Mouse (Mus musculus): ENCODE data around the gene Cnga2. TPM values are rescaled to one million over a fixed set of nuclear protein-coding genes. Genes with fewer than 3 reads are reported as not detected.

Cnga2 gene
- polyA plus RNA-seq (2014; fragmentation: Illumina TruSeq; extraction: RNeasy Lipid Tissue Mini Kit (QIAGEN cat#74804); ENCODE audit: insufficient read depth, low read depth, low replicate concordance): 0.90 TPM

DNA sequence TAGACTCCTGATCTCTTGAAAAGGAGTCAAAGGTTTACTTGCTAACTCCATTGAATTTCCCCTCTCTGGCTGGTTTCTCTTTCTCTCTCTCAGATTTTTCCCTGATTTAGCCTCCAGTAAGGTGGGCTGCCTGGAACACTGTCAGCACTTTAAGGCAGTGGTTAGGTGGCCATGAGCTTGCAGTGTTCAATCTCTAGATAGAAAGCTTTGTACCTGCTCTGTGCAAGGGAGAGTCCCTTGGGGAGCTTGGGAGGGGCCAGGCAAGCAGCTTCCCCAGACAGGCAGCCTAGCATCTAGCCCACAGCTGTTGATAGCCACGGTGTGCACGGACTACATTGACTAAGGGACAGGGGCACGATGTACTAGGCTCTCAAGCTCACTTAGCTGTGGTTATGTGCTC, at the start of gene Cnga2:
TSS of gene Cnga2 (plus strand) at position 301 of the 400 bp plus-strand sequence.

DNA sequence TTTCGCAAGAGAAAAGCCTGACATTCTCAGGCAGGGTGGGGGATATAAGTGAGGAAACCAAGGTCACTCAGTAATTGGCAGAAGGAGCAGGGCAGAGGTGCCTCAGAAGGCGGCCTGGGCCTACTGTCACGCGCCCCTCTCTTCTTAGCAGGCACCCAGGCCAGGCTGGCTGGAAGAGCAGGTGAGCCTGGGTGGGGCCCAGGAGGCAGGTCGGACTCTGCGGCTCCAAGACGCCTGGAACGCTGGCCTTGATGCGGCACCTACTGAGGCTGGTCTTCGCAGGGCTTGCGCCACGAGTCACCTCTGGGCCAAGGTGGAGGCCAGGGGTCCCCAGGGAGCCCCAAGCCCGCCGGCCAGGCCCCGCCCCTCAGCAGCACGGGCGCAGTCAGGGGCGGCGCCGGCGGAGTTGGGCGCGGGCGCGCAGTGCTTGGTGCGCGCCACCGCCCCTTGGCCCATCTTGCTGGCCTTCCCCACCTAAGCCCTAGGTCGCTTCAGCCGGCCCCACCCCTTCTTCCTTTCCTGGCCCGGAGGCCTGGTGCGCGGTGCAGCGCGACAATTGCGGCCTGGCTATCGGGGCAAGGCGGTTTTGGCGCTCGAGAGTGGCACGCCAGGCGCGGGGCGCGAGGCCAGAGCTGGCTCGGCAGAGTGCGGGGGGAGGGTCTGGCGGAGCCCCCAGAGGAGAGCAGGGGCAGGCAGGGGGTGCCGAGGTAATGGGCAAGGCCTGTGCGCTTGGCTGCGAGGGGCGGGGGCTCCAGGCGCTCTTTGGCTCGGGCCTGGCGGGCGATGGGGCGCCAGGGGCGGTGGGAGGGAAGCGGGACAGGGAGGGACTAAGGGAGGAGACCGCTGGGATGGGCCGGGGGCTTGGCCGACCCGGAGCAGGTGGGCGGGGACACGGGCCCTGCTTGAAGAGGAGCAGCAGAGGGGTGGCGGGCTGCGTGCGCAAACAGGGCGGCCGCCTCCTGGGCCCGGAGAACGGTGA, 29.3 kb upstream of the Cnga2 start, which contains the start of gene Prrg3:
TSS of gene Prrg3 (plus strand) at position 552 of the 979 bp plus-strand sequence.

GRCm38 (mm10) chrX:71972686-71973085, 19.0 kb upstream of the Cnga2 start, which contains the start of gene Fate1:
TSS of gene Fate1 (plus strand) at chrX:71972986.

Other genes with a start within 250 kb of the Cnga2 start
- gene Vma21, start 175.9 kb upstream of the Cnga2 start, polyA plus RNA-seq (2014; fragmentation: Illumina TruSeq; extraction: RNeasy Lipid Tissue Mini Kit (QIAGEN cat#74804); ENCODE audit: insufficient read depth, low read depth, low replicate concordance): 14.2 TPM
- gene Gm1141, start 70.8 kb upstream of the Cnga2 start, polyA plus RNA-seq (2014; fragmentation: Illumina TruSeq; extraction: RNeasy Lipid Tissue Mini Kit (QIAGEN cat#74804); ENCODE audit: insufficient read depth, low read depth, low replicate concordance): not detected
- 11.7 TPM for gene Prrg3, start 29.2 kb upstream of the Cnga2 start, polyA plus RNA-seq (2014; fragmentation: Illumina TruSeq; extraction: RNeasy Lipid Tissue Mini Kit (QIAGEN cat#74804); ENCODE audit: insufficient read depth, low read depth, low replicate concordance)
- not detected for gene Fate1, start 18.9 kb upstream of the Cnga2 start, polyA plus RNA-seq (2014; fragmentation: Illumina TruSeq; extraction: RNeasy Lipid Tissue Mini Kit (QIAGEN cat#74804); ENCODE audit: insufficient read depth, low read depth, low replicate concordance)
- not detected for gene Magea4, start 230.2 kb downstream of the Cnga2 start, polyA plus RNA-seq (2014; fragmentation: Illumina TruSeq; extraction: RNeasy Lipid Tissue Mini Kit (QIAGEN cat#74804); ENCODE audit: insufficient read depth, low read depth, low replicate concordance)